Mouse (Mus musculus) intestine, embryonic 16.5 days (tissue): Measurements from ENCODE around the gene Mef2b. TPM values are rescaled to one million over a fixed set of nuclear protein-coding genes. Genes with fewer than 3 reads are reported as not detected.

ENCODE experiments used
- microRNA-seq: library from miRNA; unstranded; fragments of <30 nt; microRNA quantifications from one replicate; pipeline ENCODE4, GENCODE M21; 2016
- polyA plus RNA-seq: library from polyadenylated mRNA; unstranded; fragments of >200 nt; fragmentation: Nextera tagmentation; extraction: Ambion mirVana; gene quantifications from 2 replicates; pipeline ENCODE4 v1.2.1, GENCODE M21; 2015

Gene Mef2b
- polyA plus RNA-seq, 1 experiment from 2014 or later, result 0.23 TPM

Small RNA genes within 50 kb of the gene (microRNA-seq; reads per million reads assigned to microRNA genes)
- gene Mir7066, result not detected

Other genes starting within 250 kb of the Mef2b start
- 2.8 TPM in 2 replicates for gene Tssk6, start 237.5 kb upstream of the Mef2b start, polyA plus RNA-seq
- 233 and 243 TPM in 2 replicates for gene Ndufa13, start 237.2 kb upstream of the Mef2b start, polyA plus RNA-seq
- 3.2 and 3.8 TPM in 2 replicates for gene Yjefn3, start 237.0 kb upstream of the Mef2b start, polyA plus RNA-seq
- gene Gatad2a, start 143.3 kb upstream of the Mef2b start, polyA plus RNA-seq, result 36.0 and 38.9 TPM in 2 replicates
- 44.4 and 45.5 TPM in 2 replicates for gene Mau2, start 97.0 kb upstream of the Mef2b start, polyA plus RNA-seq
- 33.0 and 37.0 TPM in 2 replicates for gene Sugp1, start 96.9 kb upstream of the Mef2b start, polyA plus RNA-seq
- 106 and 152 TPM in 2 replicates for gene Tm6sf2, start 66.8 kb upstream of the Mef2b start, polyA plus RNA-seq
- 0.10 and 0.11 TPM in 2 replicates for gene Hapln4, start 56.3 kb upstream of the Mef2b start, polyA plus RNA-seq
- gene Ncan, start 18.8 kb upstream of the Mef2b start, polyA plus RNA-seq, result 0.89 and 0.98 TPM in 2 replicates
- 50.7 and 51.7 TPM in 2 replicates for gene Nr2c2ap, start 8.4 kb upstream of the Mef2b start, polyA plus RNA-seq
- 12.6 and 15.3 TPM in 2 replicates for gene Rfxank, start 557 bp upstream of the Mef2b start, polyA plus RNA-seq
- gene Borcs8, start 212 bp upstream of the Mef2b start, polyA plus RNA-seq, result 38.4 and 42.4 TPM in 2 replicates
- 66.9 and 67.7 TPM in 2 replicates for gene Tmem161a, start 32.6 kb downstream of the Mef2b start, polyA plus RNA-seq
- 7.6 and 10.5 TPM in 2 replicates for gene Slc25a42, start 72.6 kb downstream of the Mef2b start, polyA plus RNA-seq
- gene Sugp2, start 94.5 kb downstream of the Mef2b start, polyA plus RNA-seq, result 17.3 and 18.1 TPM in 2 replicates
- gene Armc6, start 94.8 kb downstream of the Mef2b start, polyA plus RNA-seq, result 25.1 and 29.0 TPM in 2 replicates
- gene Homer3, start 143.1 kb downstream of the Mef2b start, polyA plus RNA-seq, result 25.5 and 26.0 TPM in 2 replicates
- 44.2 and 48.4 TPM in 2 replicates for gene Ddx49, start 162.8 kb downstream of the Mef2b start, polyA plus RNA-seq
- 432 and 443 TPM in 2 replicates for gene Cope, start 162.8 kb downstream of the Mef2b start, polyA plus RNA-seq
- gene Cers1, start 176.1 kb downstream of the Mef2b start, polyA plus RNA-seq, result 2.1 and 3.2 TPM in 2 replicates
- gene Gdf1, start 190.1 kb downstream of the Mef2b start, polyA plus RNA-seq, result 0.53 and 0.78 TPM in 2 replicates
- 6.8 and 7.4 TPM in 2 replicates for gene Upf1, start 213.6 kb downstream of the Mef2b start, polyA plus RNA-seq
- 0.39 and 0.51 TPM in 2 replicates for gene Comp, start 233.8 kb downstream of the Mef2b start, polyA plus RNA-seq